Mouse (Mus musculus): ENCODE data around the gene Ano7.

The Ano7 gene

DNA sequence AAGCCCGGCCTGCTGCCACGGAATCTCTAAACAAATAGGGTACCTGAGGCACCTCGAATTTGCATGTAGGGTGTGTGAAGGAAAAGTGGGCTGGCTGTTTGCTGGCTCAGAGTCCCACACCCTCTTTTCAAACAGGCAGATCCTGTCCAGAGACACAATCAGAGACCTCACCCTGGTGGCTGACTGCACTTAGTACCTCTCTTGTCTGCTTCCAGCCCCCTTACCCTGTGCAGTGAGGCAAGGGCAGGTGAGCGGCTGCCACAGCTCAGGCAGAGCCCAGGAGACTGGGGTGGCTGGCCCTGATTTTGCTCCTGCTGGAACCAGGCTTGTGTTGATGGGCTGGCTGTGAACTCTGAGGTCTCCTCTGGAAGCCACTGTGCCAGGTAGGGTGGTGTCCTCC is at the start of gene Ano7:
TSS of gene Ano7 (plus strand) at position 266 of the 400 bp plus-strand sequence.
- DNase-seq: no peak

DNA sequence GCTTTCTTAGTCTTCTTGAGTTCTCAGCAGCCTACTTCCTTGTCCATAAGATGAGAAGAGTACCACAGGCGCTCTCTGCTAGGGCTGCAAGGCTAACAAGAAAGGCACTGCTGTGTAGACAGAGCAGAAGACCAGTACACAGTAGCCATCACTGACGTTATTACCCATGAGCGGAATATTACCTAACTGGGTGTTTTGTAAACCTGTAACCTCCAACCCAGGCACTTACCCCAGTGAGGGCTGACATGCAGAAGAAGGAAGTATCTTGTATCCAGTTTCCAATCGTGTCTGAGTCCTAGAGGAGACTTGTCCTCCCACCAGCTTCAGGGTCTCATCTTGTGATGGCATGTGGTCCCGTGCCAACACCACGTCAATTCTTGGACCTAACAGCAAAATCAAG is 49.8 kb upstream of the Ano7 start:
- DNase-seq: no peak

DNA sequence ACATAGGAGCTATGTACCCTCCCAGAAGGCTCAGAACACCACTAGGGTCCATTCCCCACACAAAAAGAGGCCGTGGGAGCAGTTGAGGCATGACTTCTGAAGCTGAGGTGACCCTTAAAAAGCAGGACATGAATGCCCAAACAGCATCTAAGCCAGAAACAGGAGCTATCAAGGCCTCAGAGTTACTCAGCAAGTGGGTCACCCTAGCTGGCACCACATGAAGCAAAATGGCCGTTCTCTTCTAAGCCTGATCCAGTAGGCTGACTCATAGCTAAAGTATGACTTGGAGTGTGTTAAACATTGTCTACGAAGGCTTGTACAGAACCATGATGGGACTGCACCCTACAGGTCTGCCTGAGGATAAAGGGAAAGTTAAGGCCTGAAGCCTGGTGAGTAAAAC is 47.3 kb upstream of the Ano7 start:
- DNase-seq: no peak

DNA sequence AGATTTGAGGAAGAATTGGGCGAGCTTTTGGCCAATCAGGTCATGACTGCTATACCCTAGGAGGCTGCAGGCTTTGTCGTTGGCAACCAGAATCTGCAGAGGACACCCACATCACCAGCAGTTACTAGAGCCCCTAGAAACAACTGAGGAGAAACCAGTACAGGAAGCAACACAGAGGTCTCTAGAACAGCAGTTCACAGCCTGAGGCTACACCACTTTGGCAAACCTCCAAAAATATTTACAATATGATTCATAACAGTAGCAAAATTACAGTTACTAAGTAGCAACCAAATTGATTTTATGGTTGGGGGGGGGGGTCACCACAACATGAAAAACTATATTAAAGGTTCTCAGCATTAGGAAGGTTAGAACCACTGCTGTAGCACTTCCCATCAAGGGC is 39.1 kb upstream of the Ano7 start:
- DNase-seq: no peak

DNA sequence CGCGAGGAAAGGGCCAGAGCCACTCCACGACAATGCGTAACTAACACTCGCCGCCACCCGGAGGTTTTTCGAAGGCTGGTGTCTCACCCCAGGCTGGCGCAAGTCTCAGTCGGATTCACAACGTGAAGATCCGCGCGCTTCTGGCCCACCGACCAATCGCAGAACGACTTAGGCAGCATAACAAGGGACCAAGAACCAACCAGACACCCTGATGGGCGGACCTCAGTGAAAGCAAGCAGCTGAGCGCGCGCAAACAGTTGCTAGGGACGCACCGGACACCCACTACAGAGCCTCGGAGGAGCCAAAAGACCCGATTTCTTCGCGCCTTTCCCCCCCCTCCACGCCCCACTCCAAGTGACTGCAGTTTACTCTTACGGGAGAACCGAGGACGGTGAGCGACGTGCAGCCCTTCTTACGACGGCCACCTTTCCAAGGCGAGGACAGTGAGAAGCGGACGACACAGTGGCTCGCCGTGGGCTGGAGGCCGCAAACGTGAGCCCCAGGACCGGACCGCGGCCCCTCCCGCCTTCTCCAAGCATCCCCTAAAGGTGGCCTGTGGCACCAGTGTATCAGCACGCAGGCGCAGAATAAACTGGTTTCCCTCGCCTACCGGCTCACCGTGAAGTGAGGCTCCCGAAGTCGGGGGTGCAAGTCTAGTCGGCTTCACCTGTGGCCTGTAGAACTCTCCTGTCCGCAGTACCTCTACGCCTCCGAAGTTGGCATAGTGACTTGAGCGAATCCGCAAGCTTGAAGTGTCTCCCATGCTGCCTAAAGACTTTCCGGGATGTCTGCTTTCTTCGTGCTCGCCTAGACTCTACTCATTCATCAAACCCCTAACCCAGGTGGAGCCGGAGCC is 30.9 kb upstream of the Ano7 start, which contains the start of the genes Ppp1r7 and Pask:
TSS of gene Ppp1r7 (plus strand) at position 207 of the 856 bp plus-strand sequence.
TSS of gene Pask (minus strand) at position 835 of the 856 bp plus-strand sequence.
- DNase-seq: peak; percentile 94 to 95

DNA sequence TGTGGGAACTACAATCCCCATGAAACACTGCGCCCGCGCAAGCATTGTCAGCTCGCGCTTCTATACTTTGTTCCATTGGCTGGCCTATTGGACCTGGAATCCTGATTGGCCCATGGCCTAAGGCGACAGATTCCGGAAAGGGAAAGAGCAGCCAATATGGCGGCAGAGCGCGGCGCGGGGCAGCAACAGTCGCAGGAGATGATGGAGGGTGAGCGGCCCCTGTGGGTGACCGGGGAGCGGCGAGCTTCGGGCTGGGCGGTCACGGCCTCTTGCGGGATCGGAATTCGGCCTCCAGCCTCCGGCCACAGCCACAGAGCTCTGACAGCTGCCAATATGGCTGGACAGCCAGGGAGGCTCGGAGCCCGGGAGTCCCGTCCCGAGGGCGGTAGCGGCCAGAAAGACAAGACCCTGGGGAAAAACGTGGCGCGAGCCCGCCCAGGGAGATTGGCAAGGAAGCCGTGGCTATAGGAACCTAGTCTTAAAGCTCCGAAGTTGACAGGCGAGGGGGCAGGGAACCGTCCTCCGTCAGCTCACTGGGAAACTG is 30.2 kb upstream of the Ano7 start:
- DNase-seq: peak; percentile 93 to 97

DNA sequence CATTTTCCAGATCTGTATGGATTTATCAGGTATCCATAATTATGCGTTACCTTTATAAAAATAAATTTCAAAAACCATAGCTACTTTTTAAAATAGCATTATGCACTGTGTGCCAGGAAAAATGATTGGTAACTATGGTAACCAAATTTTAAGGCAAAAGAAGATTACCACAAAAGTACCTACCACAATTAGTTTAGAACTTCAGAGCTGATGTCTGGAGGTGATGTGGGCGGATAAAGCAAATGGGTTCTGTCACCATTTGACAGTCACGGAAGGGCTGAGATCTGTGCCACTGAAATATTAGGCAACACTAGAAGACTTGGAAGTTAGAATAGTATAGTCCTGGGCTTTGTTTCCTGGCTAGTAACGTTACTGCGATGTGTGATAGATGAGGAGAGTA is 26.6 kb upstream of the Ano7 start:
- DNase-seq: no peak

DNA sequence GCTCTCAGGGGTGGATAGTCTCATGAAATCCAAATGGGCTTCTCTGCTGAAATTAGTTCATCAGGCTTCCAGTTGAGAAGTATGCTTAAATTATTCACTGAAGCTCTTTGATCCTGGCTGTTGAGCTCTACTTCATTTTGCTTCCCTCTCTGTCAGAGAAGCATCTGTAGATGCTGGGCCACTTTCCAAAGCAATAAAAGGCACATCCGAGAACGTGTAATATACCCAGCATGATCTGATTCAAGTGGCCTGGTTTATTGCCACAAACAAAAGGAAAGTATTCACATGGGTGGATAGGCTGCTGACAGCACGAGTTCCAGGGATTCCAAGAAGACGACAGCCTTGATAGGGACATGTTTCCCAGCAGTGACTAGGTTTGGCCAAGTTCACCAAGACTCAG is 24.0 kb upstream of the Ano7 start:
- no peak for DNase-seq

DNA sequence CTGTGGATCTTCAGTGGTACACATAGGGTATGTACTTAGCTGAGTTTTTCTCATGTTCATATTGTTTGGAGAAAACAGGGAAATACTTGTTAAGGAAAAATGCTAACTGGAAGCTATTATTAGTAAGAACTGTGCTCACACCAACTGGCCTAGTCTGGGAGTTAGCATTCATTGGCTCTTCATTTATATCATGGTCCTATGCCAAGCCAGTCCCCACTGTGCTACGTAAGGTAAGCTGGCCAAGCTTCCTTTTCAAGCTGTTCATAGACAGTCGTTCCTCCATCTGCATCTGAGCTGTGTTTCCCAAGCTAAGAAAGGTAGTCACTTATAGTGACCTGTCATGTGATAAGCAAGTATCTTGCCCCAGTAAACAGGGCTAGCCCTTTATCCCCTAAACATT is 21.0 kb upstream of the Ano7 start:
- peak; percentile 49 to 53 for DNase-seq

DNA sequence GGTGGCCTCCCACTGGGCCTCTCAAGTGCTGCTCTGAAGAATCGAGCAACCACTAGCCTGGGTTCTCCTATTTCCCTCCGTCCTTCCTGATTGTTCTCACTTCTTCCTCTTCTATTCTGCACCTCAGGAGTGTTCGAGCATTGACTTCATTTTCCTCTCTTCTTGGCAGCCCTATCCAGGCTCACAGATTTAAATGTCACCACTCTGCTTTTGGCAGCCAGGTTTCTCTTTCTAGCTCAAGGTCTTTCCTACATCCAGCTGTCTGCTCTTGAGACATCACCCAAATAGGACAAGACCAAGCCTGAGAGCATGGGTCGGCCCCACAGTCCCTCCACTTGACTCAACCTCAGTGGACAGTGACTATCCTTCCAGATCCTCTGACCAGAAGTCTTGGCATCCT is 11.1 kb upstream of the Ano7 start:
- DNase-seq: no peak

DNA sequence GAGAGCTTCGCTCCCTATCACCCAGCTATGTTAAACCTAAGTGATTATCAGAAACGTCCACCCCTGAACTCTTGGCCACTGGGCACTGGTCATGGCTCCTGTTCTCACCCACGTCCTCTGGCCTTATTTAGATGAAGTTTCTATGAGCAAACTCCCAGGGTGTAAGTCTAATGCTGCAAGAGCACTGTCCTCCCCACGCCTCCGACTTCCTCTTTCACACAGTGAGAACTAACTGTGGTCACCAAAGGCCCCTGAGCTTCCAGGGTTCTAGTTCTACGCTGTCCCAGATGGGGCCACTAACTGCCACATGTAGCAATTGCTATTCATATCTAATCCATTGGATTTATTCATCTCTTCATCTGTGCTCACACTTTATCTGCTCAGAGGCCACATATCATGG is 8.1 kb upstream of the Ano7 start:
- DNase-seq: no peak

DNA sequence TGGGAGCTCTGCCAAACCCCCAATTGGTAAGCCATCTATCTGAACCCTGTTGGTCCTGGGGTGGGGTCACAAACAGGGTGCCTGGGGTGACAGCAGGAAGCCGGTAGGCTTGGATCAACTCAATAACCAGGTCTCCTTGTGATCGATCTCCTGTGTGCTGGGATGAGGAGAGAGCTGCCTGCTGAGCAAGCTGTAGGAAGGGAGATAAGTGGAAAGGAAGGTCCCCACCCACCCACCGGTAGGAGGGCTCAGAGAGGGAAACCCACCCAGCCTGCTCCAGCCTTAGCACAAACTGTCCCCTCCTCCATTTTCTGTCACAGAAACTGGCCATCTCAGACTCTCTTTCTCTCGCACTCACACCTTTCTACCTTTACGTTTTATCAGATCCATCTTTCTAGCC is 3.6 kb downstream of the Ano7 start:
- no peak for DNase-seq

DNA sequence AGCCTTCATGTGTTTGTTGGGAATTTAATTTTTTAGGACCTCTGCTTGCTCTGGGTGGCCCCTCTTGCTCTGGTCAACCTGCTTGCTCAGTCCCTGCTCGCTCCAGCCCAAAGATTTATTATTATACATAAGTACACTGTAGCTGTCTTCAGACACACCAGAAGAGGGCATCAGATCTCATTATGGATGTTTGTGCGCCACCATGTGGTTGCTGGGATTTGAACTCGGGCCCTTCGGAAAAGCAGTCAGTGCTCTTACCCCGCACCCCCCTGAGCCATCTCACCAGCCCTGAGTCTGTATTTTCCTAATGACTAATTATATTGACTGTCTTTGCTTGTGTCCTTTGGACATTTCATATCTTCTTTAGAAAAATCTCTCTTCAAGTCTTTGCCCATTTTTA is 5.4 kb downstream of the Ano7 start:
- DNase-seq: no peak

DNA sequence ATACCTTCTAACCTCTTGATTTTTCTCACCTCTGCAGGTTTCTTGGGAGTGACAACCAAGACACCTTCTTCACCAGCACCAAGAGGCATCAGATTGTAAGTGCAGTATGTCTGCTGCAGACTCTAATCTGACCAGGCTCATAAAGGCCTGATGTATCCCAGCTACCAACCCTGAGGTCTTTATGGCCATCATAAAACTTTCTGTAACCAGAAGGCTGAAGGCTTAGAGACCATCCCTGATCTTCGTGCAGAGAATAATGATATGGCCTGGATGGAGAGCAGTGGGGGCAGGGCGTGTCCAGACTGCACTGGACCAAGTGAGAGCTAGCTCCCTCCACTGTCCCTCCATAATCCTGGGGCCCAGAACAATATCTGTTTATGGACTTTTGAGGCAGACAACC is 13.5 kb downstream of the Ano7 start:
- DNase-seq: no peak

DNA sequence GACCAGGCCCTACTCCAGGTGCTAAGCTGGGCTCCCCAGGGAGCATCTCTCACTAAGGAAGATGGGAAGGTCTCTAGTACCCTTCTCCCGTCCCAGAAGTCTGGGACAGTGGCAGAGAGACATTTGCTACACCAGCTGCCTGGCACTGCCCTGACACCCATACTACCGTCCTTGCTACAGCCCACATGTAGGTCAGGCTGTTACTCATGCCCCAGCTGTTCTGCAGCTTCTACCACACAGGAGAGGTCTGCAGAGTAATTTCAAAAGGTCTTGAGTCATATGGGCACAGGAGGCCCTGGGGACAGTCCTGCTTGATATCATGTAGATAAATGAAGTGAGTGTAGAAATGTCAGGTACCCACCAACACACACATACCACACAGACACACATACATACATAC is 15.2 kb downstream of the Ano7 start:
- no peak for DNase-seq

DNA sequence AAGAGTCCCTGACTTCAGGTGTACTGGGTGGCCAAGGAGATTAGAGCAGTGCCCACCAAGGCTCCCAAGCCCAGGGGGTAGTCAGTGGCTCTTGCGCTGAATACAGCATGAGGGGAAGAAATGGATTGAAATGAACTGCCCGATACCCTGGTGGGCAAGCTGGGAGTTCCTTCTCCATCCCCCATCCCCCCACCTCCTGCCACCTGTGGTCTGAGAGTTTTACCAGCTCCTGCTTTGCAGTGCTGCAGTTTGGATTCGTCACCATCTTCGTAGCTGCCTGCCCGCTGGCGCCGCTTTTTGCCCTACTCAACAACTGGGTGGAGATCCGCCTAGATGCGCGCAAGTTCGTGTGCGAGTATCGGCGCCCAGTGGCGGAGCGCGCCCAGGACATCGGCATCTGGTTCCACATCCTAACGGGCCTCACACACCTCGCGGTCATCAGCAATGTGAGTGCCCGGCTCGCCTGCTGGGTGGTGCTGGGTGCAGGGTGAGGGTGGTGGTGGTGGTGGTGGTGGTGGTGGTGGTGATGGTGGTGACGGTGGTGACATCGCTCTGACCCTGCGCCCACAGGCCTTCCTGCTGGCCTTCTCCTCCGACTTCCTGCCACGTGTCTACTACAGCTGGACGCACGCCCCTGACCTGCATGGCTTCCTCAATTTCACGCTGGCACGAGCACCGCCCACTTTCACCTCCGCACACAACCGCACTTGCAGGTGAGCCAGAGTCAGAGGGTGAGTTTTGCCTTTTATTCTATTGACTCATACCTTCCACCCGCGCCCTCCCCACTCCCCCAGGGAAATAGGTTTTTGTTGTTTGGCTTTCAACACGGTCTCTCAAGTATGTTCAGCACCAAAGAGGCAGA is 27.7 kb downstream of the Ano7 start:
- no peak for DNase-seq

DNA sequence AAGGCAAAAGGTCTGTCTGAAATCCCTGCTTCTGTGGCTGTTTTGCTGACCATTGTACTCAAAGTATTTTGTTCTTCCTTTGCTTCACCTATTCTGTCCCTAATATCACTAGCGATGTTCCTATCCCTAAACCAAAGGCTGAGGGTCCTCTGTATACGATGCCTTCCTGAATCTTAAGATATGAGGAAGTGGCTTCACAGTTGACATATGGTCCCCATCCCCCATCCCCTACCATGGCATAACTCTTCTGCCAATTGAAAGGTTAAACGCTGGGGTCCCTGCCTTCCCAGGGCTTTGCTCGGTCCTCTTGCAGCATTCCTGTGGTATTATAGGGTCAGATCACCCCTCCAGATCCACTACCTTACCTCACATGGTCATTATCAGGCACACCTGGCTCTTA is 29.7 kb downstream of the Ano7 start:
- no peak for DNase-seq

DNA sequence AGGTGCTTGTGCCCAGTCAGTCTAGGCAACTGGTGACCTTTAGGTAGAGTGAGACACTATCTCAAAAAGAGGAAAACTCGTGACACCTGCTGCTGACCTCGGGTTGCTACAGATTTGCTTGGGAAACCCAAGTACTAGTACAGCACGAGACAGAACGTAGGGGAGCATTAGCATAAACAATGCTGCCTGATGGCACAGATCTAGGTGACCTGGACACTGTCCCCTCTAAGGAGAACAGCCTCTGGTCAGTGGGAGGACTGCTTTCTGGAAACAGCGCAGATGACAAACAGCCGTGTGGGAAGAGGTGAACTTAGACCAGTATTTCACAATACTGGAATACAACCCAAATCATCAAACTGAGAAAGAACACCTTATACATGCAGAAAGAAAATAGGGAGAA is 58.4 kb downstream of the Ano7 start:
- DNase-seq: no peak

DNA sequence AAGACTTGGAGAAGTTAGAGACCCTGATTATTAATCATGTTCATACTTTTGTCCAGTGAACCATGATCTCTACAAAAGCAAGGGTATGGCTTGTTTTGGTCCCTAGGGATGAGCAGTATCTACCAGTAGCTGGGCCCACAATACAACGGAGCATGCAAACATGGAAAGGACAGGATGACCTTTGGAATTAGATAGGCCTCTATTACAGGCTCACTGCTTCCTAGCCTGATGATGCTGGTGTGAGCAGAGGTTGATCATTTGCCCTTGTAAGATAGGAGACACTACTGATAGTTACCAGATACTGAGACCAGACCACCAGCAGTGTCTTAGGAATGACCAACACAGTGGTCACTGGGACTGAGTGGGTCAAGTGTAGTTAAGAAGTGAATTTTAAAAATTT is 65.6 kb downstream of the Ano7 start:
- no peak for DNase-seq

DNA sequence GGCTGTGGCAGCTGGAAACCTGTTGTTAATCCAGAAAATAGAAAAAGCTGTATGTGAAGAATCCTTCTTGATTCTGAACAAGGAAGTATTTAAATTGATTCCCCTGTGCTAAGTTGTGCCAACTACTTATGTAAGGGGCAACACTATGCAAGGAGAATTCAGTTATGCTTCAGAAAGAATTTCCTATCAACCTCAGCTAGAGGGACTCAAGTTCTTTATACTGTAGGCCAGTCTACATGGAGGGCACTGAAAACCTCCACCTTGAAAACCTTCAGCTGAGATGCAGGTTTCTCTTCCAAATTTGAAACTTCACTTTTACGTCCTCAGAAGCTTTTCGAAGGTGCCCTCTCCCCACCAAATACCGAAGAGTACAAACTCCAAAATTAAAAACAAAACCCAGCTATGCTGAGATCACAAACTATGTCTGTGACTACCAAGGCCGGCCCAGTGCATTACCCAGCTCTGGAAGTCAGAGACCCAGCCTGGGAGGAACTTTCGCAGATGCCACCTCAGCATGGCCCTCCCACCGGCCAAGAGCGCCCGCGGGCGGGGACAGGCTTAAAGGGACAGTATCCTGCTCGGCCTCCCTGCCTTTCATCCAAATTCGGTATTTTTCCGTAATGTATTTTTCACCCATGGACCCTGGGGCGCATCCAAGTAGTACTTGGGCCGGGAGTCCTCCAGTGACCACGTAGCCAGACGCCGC is 70.8 kb downstream of the Ano7 start:
- DNase-seq: peak; percentile 71 to 77

DNA sequence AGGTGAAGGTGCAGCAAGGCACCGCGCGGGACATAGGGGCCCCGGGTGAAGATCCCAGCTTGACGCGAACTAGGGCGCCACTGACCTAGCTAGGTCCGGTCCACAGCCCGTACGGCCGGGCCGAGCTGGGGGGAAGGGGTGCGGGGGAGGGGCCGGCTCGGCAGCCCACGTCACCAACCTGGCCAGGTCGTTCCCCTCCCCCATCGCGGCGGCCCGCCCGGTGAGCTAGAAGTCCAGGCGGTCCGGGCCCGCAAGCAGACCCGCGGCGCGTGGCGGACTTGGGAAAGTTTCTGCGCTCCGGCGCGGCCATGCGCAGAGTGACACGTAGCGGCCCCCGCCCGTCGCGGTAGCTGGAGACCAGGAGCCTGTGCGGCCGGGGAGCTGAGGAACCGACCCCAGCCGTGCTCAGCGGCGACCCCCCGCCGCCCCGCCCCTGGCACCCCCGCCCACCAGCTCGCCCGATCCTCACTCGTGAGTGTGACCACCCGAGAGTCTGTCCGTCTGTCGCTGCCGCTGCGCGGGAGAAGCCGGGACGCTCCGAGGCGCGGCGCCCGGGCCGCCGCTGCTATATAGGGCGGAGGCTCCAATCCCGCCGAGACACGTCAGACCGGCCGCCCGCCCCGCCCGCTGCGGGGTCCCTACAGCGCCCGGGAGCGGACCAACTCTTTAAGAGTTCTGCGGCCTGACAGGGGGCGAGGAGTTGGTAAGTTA is 71.5 kb downstream of the Ano7 start:
- peak; percentile 54 to 62 for DNase-seq

DNA sequence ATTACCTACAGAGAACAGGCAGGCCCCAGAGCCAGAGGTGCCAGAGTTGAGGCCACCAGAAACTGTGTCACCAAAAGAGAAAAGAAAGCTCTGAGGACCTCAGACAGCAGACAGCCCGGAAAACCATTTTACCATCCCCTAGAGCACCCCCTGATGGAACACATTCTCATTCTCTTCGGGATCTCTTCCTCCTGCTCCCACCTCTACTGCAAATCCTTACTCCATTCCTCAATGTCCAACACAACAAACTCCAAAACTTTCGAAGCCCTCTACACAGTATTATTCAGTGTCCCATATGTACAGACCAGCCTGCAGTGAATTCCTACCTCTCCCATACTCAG is 72.1 kb downstream of the Ano7 start:
- DNase-seq: no peak
